Mouse (Mus musculus) cortical plate, adult 2 months (tissue): ENCODE results near the gene Dnajb6. TPM values are rescaled to one million over a fixed set of nuclear protein-coding genes. Genes with fewer than 3 reads are reported as not detected.

Experiments
- H3K27ac ChIP-seq: fragments of 200-500 bp; 2 replicates; pipeline ENCODE4 v1.5.1; 2012; ENCODE audit warnings: low read length, control low read depth, inconsistent platforms; ENCODE audit not compliant: insufficient read depth
- H3K4me1 ChIP-seq: fragments of 200-500 bp; 2 replicates; pipeline ENCODE4 v1.6.1; 2011; ENCODE audit warnings: low read length; ENCODE audit not compliant: control insufficient read depth, insufficient read depth
- H3K4me3 ChIP-seq: fragments of 200-500 bp; 2 replicates; pipeline ENCODE4 v1.5.1; 2011; ENCODE audit warnings: mild to moderate bottlenecking, low read length, control low read depth; ENCODE audit not compliant: insufficient read depth
- CTCF ChIP-seq: fragments of 200-500 bp; IDR thresholded peaks from 2 replicates; pipeline ENCODE4 v1.5.1; 2011; ENCODE audit warnings: mild to moderate bottlenecking, control low read depth, low read length; ENCODE audit not compliant: insufficient read depth; ENCODE audit errors: extremely low read depth
- POLR2A ChIP-seq: fragments of 200-500 bp; IDR thresholded peaks from 2 replicates; pipeline ENCODE4 v1.6.1; 2011; ENCODE audit warnings: mild to moderate bottlenecking, low read length, control low read depth; ENCODE audit not compliant: insufficient read depth; ENCODE audit errors: extremely low read depth
- polyA plus RNA-seq: library from polyadenylated mRNA; depleted of rRNA; stranded (reverse); fragments of >200 nt; gene quantifications from 2 replicates; pipeline ENCODE4 v1.2.3, GENCODE M21; 2012

Gene Dnajb6
- polyA plus RNA-seq, 1 experiment, result 182 TPM

DNA sequence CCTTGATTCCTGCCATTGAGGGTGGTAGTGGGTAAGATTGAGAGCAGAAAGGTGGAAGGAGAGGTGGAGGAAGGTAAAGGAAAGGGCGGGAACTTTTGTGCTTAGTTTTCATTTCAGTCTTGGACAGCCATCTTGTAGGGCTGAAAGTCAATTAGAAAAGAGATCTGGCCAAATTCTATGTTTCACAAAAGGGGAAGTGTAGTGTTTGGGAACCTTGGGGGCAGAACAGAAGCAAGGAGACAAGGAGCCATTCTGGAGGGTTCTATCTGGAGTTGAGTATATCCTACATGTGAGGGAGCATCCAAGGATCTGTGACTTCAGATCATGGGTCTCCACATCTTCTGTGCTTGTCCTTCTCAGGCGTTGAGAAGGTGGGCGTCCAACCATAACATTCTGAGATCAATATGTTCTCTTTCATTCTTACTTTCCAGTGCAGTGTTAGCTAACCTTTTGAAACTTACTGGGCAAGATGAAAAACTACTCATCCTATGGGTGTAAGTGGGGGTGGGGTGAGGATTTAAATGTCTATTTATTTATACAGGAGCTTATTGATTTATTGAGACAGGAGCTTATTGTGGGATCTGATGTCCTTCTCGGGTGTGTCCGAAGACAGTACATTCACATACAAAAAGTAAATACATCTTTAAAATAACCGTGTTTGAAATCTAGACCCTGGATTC, 517 bp upstream of the Dnajb6 start:
- Histone ChIP-seq H3K4me3 (peak overlapping the region; percentile 61), H3K4me1 (peaks cover 8% of the 10 kb centered on the region), H3K27ac (peak overlapping the region; percentile 73; the same call in 1 of the 2 replicates)
- TF ChIP-seq POLR2A (no peak), CTCF (no peak)

DNA sequence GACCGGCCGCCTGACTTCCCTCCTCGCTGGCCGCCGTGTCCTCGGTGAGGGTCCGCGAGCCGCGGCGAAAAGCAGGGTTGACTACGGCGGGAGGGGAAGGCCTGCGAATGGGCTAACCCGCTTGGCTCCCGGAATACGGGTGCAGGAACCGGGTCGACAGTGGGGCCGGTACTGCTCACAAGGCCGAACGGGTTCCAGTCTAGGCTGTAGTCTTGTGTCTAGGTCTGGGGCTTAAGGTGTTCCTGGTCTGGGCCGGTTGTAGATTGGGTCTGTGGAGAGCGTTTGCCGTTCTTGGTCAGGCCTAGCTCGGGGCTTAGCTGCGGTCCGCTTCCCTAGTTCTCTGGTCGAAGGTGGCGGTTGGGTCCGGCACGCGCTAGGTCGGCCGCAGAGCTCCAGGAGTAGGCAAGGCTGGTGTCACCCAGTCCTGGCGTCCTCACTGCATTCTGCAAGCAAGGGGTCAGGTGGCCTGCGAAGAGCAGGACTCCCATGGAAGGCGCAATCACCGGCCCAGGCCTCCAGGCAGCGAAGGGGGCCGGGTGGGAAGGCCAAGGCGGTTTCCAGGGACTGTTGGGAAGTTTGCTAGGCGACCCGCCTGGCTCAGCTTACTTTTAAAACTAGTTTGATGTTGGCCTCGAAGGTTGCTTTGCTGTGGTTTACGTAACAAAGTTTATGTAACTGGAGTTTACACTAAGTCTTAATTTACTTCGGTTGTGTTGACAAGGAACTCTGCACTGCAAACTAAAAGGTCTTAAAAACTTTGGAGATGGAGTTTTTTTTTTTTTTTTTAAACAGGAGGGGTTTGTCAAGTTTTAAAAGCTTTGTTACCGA, 799 bp downstream of the Dnajb6 start:
- peak overlapping the region; percentile 61 for H3K4me3 ChIP-seq
- peaks cover 8% of the 10 kb centered on the region for H3K4me1 ChIP-seq
- TF ChIP-seq CTCF (no peak), POLR2A (no peak)
- H3K27ac ChIP-seq, result peak overlapping the region; percentile 67

DNA sequence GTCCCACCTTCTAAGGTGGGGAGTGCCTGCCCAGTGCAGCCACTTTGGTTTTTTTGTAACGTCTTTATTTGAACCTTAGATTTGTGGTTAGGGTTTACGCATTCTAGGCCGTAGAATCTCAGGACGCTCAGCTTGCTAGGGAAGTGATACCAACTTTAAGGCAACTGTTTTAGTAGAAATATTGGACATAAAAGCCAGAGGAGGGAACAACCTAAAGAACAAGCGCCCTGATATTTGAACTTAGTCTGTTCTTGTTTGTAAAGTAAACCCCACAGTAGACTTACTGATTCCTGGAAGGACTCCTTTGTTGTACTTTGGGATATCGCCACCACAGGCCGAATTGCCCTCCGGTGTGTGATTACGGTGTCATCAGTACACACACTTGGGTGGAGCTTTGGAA, 1.5 kb downstream of the Dnajb6 start:
- Histone ChIP-seq H3K4me3 (peak overlapping the region; percentile 61), H3K27ac (no peak overlapping the region), H3K4me1 (peaks cover 8% of the 10 kb centered on the region)
- TF ChIP-seq POLR2A (no peak), CTCF (no peak)

DNA sequence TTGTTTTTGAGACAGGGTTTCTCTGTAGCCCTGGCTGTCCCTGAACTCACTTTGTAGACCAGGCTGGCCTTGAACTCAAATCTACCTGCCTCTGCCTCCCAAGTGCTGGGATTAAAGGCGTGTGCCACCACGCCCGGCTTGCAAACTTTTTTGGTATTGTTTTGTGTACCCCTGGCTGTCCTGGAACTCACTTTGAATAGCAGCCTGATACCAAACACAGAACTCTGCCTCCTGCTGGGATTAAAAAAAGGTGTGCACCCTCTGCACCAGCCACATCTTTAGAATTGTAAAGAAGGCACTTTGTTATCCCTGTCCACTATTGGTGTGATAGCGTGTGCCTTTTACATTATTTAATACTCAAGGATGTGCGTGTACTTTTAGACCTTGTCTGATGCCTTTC, 2.0 kb downstream of the Dnajb6 start:
- no peak for TF ChIP-seq POLR2A
- TF ChIP-seq CTCF, result no peak
- Histone ChIP-seq H3K4me1 (peaks cover 8% of the 10 kb centered on the region), H3K4me3 (peak overlapping the region; percentile 61; the same call in 1 of the 2 replicates), H3K27ac (no peak overlapping the region)

DNA sequence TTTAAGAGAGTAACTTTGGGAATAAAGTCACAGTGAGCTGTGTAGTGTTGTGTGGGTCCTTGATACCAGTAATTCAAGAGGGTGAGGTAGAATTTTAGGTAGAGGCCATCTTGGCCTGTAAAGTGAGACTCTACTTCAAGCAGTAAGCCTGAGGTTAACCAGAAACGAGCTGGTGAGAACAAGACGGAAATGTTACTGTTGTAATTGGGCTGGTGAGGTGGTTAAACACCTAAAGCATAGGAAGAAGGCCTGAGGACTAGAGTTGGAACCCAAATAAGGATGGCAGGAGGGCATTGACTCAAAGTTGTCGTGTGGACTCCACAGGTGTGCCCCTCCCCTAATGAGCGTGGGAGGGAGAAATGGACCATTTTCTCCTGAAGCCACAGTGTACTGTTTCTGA, 2.6 kb downstream of the Dnajb6 start:
- H3K4me1 ChIP-seq, result peaks cover 8% of the 10 kb centered on the region
- no peak overlapping the region for H3K27ac ChIP-seq
- H3K4me3 ChIP-seq, result no peak overlapping the region
- TF ChIP-seq CTCF (no peak), POLR2A (no peak)

DNA sequence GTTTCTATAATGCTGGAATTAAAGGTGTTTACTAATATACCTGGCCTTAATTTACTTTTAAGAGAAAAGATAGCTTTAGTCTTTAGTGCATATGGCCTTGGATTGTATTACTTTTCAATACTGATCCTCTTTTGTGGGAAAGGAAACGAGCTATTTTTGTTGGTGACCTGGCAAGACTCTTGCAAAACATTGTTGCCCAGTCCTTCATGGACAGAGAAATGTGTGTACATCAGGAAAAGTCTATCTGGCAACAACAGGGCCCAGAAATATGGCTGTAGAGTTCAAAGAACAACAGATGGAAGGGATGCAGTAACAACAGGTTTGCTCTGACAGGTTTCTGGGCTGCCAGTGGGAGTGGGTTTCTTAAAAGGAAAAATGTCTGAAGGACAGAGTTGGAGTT, 5.2 kb downstream of the Dnajb6 start:
- no peak overlapping the region for H3K27ac ChIP-seq
- H3K4me3 ChIP-seq, result no peak overlapping the region
- TF ChIP-seq POLR2A (no peak), CTCF (no peak)
- H3K4me1 ChIP-seq, result peaks cover 6% of the 10 kb centered on the region

DNA sequence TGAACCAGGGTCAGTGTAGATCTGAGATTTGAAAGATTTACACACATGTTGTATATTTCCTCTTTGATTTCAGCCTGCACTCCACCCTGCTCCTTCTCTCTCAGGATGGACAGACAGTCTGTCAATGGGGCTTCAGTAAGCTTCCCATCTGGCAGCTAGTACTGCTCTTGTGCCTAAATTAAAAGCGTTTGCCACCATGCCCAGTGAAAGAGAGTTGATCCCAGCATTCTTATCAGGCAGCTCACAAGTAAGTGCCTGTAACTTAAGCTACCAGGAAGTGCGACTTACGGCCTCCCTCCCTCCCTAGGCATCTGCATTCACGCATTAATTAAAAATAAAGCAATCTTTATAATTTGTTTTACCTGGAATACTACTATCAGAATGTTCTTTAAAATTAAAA, 5.6 kb downstream of the Dnajb6 start:
- TF ChIP-seq POLR2A (no peak), CTCF (no peak)
- H3K27ac ChIP-seq, result no peak overlapping the region
- no peak overlapping the region for H3K4me3 ChIP-seq
- peaks cover 6% of the 10 kb centered on the region for H3K4me1 ChIP-seq

DNA sequence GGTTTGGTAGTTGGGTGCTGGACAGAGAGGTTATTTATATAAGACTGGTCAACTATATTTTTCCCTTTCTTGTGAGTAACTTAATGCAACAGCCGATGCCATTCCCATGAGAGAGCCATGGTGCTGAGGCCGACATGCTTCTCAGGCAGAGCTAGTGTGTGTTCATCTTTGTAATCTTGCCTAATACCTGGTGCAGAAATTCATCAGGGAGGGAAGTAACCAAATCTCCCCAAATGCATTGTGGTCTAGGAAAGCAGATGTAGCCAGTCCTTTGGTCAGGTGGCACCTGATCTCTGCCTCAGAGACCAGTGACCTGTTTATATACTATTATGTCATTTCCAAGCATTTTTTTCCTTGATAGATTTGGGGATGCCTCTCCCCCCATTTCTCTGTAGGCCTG, 12.2 kb downstream of the Dnajb6 start:
- TF ChIP-seq CTCF, result no peak
- TF ChIP-seq POLR2A, result no peak
- Histone ChIP-seq H3K27ac (no peak overlapping the region), H3K4me1 (no peaks in the 10 kb centered on the region), H3K4me3 (no peak overlapping the region)

DNA sequence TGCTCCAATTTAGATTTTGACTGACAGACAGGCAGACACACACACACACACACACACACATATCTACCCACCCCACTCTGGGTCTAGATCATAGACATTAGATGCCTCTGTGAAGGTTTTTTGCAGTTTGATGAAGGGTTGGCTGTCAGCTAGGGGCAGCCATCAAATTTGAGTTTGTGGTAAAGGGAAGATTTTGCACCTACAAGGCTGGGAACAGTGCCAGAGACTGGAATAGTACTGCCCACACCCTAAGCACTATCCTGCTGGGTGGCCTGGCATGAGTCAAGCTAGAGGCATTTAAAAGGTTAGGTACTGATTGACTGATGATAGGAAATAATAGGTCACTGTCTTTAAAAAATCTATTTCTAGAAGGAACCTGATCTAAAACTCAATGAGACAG, 15.8 kb downstream of the Dnajb6 start:
- TF ChIP-seq CTCF (no peak), POLR2A (no peak)
- H3K4me1 ChIP-seq, result no peaks in the 10 kb centered on the region

DNA sequence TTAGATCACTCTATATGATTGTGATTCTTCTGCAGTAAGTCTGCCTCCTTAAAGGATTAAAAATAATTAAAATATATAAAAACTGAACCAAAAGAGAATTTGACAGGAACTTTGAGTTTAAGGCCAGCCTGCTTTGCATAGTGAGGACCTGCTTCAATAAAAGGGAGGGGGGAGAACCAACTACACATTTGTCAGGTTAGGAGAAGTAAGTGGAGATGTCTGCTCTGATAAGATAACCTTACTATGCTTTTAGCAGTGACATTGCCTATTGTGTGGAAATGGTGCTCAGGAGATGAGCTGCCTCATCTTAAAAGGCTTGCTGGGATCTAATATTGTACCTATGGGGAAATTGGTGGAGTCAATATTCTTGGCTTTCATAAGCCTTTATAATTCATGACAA, 17.4 kb downstream of the Dnajb6 start:
- H3K27ac ChIP-seq, result no peak overlapping the region
- no peak overlapping the region for H3K4me3 ChIP-seq
- TF ChIP-seq POLR2A (no peak), CTCF (no peak)
- H3K4me1 ChIP-seq, result no peaks in the 10 kb centered on the region

More for the DNA sequence above, 15.8 kb downstream of the Dnajb6 start:
- H3K4me3 ChIP-seq, result no peak overlapping the region
- no peak overlapping the region for H3K27ac ChIP-seq
